Mouse (Mus musculus): ENCODE measurements around the gene Nr4a3.

Gene Nr4a3

DNA sequence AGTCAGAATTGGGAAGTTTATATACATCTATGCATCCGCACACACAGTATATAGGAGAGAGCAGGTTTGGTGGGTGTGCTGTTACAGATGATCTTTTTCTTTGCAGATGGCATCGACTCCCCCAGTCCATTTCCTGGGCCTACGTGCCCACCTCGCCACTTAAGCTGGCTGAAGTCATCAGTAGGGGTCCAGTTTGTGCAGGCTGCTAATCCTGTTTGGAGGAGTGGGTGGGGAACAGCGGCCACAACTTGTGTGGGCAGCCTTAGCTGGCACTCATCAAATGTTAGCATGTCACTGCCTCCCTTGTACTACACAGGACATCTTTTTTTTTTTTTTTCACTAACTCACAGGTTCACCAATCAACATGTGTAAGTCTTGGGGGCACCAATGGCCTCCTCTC is 5.5 kb downstream of the Nr4a3 start:
- DNase-seq (ENCODE audit: low read depth, low spot score) = peak; percentile 49

DNA sequence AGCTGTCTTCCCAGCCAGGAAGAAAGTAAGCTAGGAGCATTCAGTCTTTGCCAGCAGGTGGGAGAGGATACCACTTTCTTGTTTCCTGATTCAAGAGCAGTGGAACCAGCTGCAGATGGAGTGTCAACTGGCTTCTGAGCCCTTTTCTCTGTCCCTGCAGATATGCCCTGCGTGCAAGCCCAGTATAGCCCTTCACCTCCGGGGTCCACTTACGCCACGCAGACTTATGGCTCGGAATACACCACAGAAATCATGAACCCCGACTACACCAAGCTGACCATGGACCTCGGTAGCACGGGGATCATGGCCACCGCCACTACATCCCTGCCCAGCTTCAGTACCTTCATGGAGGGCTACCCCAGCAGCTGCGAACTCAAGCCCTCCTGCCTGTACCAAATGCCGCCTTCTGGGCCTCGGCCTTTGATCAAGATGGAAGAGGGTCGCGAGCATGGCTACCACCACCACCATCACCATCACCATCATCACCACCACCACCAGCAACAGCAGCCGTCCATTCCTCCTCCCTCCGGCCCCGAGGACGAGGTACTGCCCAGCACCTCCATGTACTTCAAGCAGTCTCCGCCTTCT is 6.2 kb downstream of the Nr4a3 start:
- DNase-seq (ENCODE audit: low read depth, low spot score) = no peak

DNA sequence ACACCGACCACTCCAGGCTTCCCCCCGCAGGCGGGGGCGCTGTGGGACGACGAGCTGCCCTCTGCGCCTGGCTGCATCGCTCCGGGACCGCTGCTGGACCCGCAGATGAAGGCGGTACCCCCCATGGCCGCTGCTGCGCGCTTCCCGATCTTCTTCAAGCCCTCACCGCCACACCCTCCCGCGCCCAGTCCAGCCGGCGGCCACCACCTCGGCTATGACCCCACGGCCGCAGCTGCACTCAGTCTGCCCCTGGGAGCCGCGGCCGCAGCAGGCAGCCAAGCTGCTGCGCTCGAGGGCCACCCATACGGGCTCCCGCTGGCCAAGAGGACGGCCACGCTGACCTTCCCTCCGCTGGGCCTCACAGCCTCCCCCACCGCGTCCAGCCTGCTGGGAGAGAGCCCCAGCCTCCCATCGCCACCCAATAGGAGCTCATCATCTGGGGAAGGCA is 6.7 kb downstream of the Nr4a3 start:
- no peak for DNase-seq (ENCODE audit: low read depth, low spot score)

DNA sequence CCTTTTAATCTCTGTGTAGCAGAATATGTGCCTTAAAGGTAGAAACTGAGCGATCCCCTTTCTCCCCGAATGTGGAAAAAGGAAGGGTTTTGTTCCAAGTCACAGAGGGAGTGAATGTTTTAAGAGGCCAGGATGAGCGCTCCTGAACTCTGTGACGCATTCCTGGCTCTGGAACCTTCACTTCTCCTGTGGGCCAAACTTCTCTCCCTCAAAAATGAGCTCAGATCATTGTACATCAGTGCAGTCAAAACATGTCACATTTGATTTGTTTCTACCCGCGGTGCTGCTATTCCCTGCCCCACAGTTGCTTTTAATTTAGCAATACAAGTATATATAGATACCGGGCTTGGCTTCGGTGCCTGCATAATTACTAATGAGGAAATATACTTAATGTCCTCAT is 16.8 kb downstream of the Nr4a3 start:
- no peak for DNase-seq (ENCODE audit: low read depth, low spot score)

DNA sequence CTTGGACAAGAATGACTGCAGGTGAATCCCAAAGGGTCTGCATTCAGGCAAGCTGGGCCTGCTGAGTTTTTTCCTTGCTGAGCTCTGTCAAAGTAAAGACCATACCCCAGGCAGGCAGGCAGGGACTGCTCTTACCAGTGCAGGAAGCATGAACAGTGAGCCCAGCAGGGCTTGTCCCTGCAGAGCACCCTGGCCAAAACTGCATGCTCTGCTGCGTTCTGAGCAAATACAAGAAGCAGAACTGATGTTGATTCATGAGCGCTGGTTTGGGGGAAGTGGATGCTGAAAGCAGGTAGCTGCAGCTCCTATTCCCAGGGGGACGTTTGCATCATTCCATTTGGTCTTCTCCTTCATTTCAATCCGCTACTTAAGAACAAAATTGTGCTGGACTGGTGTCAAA is 19.4 kb downstream of the Nr4a3 start:
- no peak for DNase-seq (ENCODE audit: low read depth, low spot score)

DNA sequence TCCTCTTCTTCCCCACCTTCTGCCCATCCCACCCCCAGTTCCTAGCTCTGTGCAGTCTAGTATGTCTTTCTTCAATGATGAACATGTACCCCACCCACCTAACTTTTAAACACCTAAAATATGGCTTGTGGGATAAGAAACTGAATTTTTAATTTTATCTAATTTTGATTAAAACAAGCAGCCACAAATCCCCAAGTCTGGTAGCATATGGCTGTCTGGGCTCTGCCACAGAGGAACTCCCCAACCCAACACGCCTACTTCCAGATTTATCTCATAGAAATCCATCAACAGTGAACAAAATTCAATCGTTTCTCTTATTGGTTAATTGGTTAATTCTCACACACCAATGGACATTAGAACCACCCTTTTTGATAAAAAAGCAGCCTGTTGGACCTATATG is 21.7 kb downstream of the Nr4a3 start:
- no peak for DNase-seq (ENCODE audit: low read depth, low spot score)

DNA sequence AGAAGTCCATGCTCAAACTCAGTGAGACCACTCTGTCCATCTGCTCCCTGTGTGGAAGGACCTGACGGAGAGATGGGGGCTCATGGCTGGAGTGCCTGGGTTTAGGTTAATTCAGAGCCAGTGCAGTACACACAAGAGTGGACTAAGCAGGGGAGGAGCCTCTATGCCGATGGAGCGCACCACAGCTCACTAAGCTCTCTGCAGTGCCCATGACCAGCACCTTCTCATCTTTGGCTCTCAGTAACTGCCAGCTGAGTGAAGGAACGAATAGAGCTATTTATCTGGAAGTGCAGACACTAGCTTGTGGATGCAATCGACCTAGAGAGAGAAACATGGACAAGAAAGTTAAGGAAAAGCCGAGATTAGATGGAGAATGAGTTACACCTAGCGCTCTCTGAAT is 24.2 kb downstream of the Nr4a3 start:
- DNase-seq (ENCODE audit: low read depth, low spot score) = no peak

DNA sequence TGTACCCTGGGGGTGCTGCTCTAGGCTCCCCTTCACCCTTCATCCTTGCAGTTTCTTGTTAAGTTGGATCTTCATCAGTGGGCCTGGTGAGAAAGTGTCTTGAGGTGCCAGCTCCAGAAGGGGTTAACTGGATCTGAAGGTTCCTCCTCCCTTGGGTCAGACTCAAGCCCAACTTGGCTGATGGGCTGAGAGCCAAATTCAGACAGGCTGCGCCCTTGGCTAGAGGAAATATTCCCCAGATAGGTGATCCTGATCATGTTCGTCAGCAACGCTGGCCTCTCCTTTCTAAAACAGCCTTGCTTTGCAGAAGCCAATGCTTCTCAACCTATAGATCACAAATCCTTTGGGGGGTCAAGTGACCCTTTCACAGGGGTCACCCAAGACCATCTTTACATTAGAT is 27.1 kb downstream of the Nr4a3 start:
- DNase-seq (ENCODE audit: low read depth, low spot score) = no peak

DNA sequence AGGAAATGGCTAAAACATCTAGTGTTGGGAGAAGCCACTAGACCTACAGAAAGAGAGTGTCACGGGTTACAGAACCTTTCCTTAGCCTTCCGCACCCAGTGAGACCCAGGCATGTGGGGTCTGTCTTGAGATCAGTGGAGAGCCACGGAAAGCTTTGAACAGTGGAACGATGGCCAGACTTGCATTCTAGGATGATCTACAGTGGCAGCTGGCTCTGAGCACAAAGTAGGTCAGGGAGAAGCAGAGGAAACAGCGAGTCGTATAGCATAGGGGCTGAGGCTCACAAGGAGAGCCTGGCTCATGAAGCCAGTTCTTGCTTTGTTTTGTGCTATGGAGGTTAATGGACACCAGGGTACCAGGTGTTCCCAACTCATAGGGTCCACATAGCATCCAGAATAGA is 28.4 kb downstream of the Nr4a3 start:
- DNase-seq (ENCODE audit: low read depth, low spot score) = no peak

DNA sequence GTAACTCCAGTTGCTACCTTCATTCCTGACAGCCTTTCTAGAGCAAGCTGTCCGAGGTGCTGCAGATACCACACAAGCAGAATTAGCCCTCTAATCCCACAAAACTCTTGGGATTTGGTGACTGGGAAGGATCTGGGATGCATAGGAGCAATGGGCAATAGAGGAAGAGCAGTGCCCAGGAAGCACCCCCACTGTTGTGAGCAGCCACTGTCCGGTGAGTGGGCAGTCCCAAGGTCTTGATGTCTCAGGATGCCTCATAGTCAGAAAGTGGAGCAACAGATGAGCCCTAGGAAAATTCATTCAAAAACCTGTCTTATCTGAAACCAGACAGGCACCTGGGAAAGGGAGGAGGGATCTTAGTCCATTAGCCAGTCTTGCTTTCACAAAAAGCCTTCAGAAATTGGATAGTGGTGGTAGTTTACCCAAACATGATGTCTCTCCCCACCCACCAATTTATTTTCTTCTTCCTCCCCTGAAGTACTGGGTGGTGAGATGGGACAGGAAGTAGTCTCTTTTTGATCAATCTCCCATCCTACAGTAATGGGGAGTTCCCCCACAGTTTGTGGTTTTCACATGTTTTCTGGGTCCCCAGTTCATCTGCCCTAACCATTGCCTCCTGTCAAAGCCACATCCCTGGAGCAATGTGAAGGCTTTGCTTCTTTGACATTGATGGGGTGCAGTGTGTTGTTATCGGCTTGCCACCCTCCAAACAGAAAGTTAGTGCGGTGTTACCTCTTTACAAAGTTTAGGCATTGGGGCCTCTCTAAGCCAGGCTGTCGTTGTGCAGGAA is 29.7 kb downstream of the Nr4a3 start:
- DNase-seq (ENCODE audit: low read depth, low spot score) = no peak

DNA sequence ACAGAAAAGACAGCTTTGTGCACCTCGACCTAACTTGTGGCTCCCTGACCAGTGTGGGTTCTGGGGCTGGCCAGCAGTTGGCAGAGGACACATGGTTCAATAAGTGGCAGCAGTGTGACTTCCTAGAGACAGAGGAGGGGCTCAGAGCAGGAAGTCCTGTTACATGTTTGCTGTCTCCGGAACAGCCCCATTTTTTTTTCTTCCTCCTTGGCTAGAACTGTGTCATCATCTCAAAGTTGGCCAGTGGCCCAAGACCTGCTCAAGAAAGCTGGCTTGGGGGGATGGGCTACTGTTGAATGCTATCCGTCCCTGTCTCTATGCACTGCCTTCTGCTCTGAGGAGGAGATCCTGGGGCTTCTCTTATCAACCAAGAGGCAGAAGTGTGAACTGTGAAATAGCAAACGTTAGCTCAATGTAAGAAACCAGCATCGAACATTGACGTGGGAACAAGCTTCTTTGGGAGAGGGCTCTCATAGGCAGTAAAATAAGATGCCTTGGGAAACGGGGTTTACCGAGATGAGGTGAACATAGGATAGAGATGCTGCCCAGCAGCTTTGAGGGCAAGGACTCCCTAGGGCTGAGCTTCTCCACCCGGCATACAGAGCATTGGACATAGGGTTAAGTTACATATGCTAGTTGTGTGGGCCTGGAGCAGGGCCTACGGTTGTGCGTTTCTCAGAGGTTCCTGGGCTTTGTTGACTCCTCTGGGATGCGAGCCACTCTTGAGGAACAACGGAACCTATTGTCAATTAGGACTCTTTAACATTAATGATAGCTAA is 31.9 kb downstream of the Nr4a3 start:
- peak; percentile 24 for DNase-seq (ENCODE audit: low read depth, low spot score)

DNA sequence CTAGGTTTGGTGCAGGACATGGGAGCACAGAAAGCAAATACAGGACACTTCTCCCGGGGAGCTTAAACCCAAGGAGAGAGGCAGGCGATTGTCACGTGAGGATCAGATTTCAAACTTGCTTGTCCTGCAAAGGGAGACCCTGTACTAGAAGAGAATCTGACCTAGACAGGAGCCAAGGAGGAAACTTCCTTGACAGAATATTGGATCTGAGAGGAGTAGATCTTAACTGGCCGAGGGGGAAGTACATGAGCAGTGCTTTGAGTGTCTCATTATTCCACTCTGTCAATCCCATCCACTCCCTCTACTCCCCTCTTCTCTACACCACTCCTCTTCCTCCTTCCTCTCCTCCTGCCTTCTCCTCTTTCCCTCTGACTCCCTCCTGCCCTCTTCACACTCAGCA is 33.3 kb downstream of the Nr4a3 start:
- DNase-seq (ENCODE audit: low read depth, low spot score) = no peak

DNA sequence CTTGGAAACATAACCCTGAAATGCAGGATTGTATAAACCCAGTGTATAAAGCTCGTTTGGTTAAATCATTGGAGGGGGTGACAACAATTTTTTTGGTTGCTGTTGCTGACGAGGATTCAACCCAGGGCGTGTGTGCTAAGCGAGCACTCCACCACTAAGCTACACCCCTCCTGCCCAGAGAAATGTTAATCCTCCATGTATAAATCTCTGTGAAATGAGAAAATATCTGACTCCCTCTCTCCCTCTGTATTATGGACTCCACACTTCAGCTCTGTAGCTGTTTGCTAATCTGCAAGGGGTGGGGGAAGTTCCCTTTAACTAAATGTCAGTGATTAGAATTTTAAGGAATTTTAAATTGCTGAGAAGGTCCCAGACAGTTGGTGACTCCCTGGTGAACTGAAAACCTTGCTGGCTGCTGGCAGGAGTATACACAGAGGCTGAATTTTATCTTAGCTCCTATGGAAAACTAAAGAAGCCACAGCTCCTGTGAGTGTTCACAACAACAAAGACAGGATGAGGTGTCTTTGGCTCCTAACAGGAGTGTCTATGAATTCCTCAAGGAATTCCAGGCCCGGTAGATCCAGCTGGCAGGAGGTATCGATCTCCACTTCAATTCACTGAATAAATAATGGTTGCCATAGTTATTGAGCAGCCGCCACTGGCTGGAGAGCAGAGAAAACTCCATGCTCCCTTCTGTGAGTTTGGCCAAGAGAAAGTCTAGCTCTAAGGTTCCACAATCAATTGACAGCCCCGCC is 34.5 kb downstream of the Nr4a3 start:
- DNase-seq (ENCODE audit: low read depth, low spot score) = no peak

DNA sequence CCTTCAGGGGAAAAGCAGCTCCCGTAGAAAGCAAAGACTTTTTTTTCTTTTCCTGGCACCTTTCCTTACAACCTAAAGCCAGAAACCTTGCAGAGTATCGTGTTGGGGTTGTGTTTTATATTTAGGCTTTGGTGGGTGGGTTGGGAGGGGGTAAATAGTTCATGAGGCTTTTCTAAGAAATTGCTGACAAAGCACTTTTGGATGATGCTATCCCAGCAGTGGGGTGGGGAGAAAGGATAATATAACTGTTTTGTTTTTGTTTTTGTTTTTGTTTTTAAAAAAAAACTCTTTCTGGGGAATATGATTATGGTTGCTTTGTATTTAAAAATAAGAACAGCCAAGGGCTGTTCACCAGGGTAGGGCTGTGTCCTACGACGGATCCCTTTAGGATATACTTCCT is 38.5 kb downstream of the Nr4a3 start:
- no peak for DNase-seq (ENCODE audit: low read depth, low spot score)

DNA sequence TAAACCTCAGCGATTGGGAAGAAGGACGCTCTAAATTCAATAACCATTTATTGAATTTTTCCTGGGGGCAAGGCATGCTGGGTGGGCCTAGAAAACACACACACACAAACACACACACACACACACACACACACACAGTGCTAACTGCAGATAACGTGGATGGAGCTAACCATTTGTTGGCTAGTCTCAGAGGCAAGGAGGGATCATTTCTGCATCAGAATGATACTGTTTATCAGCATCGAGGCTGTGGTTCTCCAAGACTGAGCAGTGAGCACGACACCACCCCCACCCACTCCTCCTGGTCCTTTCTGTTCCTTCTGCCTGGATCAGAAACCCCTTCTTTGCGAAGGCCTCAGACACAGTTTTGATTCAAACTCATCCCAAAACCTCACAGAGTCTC is 41.7 kb downstream of the Nr4a3 start:
- DNase-seq (ENCODE audit: low read depth, low spot score) = no peak

DNA sequence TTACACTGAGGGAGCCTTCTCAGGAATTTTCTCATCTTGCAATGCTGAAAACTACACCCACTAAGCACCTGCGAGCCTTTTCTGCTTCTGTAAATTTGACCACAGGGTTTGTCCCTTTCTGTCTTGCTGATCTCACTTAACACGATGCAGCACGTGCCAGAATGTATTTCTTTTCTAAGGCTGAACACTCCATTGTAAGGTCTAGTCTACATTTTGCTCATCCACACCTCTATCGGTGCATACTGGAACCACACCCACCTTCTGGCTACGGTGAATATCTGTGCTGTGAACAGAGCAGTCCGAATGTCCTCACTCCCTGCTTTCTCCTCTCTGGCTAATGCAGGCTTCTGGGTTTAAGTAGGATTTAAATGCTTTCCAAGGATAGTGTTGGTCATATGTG is 42.5 kb downstream of the Nr4a3 start:
- DNase-seq (ENCODE audit: low read depth, low spot score) = peak; percentile 19

DNA sequence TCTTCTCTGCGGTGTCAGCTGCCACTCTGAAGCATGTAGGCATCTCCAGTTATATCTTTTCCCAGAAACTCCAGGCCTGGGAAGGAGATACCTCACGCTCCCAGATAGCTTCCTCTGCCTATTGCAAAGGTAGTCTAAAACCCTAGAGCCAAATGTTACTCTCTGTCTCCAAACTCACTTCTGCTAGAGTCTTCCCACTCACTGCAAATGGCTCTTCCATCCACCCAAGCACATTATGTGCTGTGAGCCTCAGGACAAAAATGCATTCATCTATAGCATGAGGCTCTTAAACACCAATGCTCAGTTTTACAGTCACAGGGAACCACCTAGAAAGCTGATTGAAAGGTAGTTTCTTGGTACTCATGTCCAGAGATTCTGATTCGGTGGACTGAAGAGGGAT is 48.3 kb downstream of the Nr4a3 start:
- DNase-seq (ENCODE audit: low read depth, low spot score) = peak; percentile 51

DNA sequence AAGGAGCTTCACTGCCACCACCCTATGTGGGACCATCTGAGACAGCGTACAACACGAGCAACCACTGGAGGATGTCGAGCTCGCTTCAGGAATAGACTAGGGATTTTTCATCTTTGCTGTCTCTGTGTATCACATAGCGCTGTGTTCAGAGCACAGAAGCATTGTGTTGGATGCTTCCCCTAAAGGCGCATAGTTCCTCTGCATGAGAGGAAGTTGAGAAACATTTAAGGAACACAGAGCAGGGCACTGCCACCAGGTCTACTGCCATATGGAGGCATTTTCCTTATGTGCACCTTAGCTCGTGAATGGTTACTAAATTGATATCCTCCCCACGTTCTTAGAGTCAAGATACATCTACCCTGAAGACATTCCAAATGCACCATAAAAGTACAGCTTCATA is 55.3 kb downstream of the Nr4a3 start:
- DNase-seq (ENCODE audit: low read depth, low spot score) = no peak

DNA sequence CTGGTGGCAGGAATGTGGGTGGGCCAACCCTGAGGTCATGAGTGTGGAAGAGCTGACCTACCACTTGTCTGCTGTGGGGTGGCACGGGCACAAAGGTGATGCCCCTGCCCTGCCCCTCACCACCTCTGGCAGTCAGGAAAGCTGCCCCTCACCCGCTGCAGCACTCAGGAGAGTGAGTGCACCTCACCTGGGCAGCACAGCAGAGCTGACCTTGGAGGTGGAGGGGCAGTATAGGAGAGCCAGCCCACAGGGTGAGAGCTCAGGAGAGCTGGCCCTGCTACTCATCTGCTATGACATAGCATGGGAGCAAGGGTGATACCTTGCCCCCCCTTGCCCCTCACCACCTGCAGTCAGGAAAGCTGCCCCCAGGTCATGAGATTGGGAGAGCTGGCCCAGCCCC is 57.0 kb downstream of the Nr4a3 start:
- no peak for DNase-seq (ENCODE audit: low read depth, low spot score)

DNA sequence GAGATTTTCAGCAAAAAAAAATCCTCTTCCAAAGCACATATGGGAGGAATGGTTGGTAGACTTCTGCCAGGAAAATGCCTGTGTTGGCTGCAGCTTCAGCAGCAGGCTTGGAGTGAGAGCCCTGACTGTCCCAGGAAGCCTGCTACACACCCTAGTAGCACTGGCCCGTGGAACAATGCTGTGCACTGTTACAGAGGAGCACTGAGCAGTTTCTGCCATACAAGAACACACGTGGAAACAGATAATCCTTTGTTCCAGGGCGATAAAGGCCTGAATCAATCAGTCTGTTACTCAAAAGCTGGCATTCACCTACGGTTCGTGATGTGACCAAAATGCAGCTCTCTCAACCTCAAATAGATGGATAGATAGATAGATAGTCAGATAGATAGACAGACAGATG is 60.4 kb downstream of the Nr4a3 start:
- peak; percentile 87 for DNase-seq (ENCODE audit: low read depth, low spot score)

DNA sequence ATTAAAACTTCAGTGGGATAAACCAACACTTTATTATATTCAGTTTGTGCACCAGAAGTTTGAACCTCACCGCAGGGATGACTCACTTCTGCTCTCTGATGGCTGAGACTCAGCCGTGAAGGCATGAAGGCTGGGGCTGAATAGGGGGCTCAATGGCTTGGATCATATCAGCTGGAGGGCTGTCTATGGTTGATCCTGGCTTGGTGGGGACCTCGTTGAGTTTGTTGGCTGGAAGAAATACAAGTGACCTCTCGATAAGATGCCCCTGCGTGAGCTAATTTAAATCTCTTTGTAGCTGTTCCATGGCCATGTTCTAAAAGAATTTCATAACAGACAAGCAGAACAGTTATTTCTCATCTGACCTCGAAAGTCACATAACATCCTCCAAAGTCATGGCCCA is 62.1 kb downstream of the Nr4a3 start:
- DNase-seq (ENCODE audit: low read depth, low spot score) = no peak

DNA sequence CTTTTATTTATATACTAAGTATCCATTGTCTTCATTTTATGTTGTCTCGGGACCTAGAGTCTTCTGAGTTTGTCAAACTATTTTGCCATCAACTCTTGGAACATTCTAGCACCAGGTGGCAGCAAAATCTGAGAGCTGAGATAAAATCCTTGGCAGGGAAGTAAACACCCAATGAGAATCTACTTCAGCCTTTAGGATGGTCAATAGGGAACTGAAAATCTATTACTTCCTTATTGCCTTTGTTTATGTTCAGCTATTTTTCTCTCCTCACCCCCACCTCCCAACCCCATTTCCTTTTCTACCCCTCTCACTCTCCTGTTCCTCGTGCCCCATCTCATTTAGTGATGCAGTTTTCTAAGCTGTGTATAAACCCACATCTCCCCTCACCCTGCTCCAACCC is 63.6 kb downstream of the Nr4a3 start:
- DNase-seq (ENCODE audit: low read depth, low spot score) = no peak

Data from brain, adult 2 months (tissue).